Mouse (Mus musculus): ENCODE results near the gene Snx14.

The Snx14 gene

GRCm38 (mm10) chr9:88344424-88344823 is 94.3 kb downstream of the Snx14 start:
- no peak for DNase-seq (ENCODE audit: low spot score)

- no peak for DNase-seq (ENCODE audit: low spot score)
These were observed 96.1 kb downstream of the Snx14 start for GRCm38 (mm10) chr9:88342701-88343100.

GRCm38 (mm10) chr9:88342241-88342640 is 96.5 kb downstream of the Snx14 start:
- no peak for DNase-seq (ENCODE audit: low spot score)

DNA sequence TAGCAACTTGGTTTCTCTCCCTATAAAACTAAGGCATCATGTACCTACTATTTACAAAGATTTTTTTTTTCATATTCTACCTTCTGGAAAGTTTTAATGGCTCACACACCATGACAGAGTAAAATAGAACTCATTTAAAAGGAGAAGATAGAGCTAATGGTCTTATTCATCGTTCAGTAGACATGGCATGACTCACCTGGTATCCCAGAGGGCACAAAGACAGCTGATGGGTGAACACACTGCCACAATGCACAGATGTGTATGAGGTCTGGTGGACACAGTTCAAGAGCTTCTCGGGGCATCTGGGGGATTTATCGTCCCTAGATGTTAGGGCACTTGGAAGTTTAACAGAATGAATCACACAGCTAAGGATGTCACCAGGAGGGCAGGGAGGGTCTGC is 97.9 kb downstream of the Snx14 start:
- DNase-seq (ENCODE audit: low spot score), result no peak

GRCm38 (mm10) chr9:88335839-88336238 is 102.9 kb downstream of the Snx14 start:
- DNase-seq (ENCODE audit: low spot score), result no peak

GRCm38 (mm10) chr9:88332447-88332846 is 106.3 kb downstream of the Snx14 start:
- DNase-seq (ENCODE audit: low spot score), result no peak

- DNase-seq (ENCODE audit: low spot score), result no peak
These were observed 108.4 kb downstream of the Snx14 start for GRCm38 (mm10) chr9:88330316-88330715.

DNA sequence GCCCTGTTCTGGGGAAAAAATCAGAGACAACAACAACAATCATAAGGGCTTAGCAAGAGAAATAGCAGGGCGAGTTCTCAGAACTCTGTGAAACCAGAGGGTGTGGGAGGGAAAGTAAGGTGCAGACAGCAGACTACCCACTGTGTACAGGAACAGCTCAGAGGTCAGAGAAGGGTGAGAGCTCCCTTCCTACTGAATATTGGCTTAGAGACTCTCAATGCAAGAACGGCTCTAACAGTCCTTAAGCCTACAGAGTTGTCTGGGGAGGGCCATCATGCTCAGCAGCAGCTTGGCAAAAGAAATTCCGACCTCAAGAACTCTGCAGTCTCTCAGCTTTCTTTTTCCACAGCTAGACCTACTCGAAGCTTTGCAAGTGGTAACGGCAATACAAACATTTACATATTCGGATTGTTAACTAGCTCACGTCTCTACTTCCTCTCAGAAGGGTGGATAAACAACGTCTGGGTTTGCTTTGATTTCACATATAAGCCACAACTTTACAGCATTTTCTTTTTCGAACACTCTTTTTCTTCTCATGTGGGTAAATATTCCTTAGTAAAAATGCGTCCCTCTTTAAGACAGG is 109.5 kb downstream of the Snx14 start:
- DNase-seq (ENCODE audit: low spot score), result no peak

GRCm38 (mm10) chr9:88328666-88329065 is 110.1 kb downstream of the Snx14 start:
- DNase-seq (ENCODE audit: low spot score), result no peak

GRCm38 (mm10) chr9:88326930-88327901 is 111.5 kb downstream of the Snx14 start, which contains the start of gene Nt5e:
Gene Nt5e, plus strand, starts transcription at chr9:88327197.
- DNase-seq (ENCODE audit: low spot score), result no peak

All from MN1 (cell line).